In the genomic region with DNA sequence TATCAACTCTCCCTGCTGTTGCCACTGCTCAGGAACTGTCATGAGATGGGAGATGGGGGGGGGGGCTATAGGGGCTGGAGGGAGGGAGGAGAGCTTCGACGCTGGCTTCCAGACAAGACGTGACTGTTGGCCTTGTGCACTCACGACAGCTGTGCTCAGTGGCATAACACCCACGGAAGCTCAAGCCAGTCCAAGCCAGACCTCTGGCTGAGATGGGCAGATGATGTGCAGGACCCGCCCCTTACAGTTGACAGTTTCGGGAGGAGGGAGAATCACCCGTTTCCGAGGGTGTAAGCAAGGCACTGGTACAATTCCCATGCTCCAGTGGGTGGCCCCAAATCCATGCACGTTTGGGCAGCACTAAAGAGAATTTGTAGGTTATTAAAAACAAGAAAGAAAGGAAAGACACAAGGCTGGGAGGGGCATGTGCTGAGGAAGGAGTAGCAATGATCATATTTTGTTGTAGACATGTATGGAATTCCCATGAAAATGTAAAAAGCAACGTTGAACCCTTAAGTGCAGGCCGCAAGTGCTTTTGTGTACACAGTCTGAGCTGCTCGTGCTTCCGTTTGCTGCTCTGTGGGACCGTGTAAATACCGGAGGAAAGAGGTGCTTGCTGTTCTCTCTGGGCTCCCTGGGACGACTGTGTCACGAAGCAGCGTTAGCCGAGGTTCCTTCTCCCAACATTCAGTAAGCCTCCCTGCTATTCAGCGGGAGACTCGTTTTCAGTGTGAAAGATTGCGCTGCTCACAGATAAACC, we compare ENCODE assay signal across 14 mouse cellular contexts.
A peak's percentile ranks its signal among the peaks of the same experiment; 100 is the strongest.
DNase-seq lines count a peak whose midpoint lies in the region; ATAC-seq lines count a peak whose summit lies in the region.
"Had no signal": no experiment of that assay in that cellular context is flagged by ENCODE, and none has a peak within 500 bp of the region (broad histone marks: within the 10 kb centered on the region; RNA-seq: fewer than 3 reads in every experiment).

No protein-coding gene starts in this region.

- no peak for ATAC-seq in embryonic facial prominence, embryonic 13.5 days (ENCODE audit: insufficient number of reproducible peaks, insufficient read depth, low FRiP score, low TSS enrichment, low read depth)
- peak; percentile 79 for ATAC-seq in liver, embryonic 16.5 days (ENCODE audit: low read depth)
- no peak for ATAC-seq in liver, embryonic 11.5 days (replicated peaks; ENCODE audit: low FRiP score)
- ATAC-seq in lung, embryonic 16.5 days (ENCODE audit: low read depth) = peak; percentile 94
- ATAC-seq in stomach, embryonic 14.5 days (ENCODE audit: insufficient number of reproducible peaks, insufficient read depth, low FRiP score, low read depth) = 0 out of 2 replicates have a peak, but pooled peaks have one; percentile 62

- no peak overlapping the region for H3K4me2 ChIP-seq in embryonic facial prominence, embryonic 13.5 days
- no peak overlapping the region for H3K4me2 ChIP-seq in liver, embryonic 16.5 days (ENCODE audit: low read depth, low read length)
- no peak overlapping the region for H3K4me2 ChIP-seq in liver, embryonic 11.5 days
- H3K4me2 ChIP-seq in lung, embryonic 16.5 days (ENCODE audit: low read depth, low read length) = peak overlapping the region; percentile 34
- H3K4me2 ChIP-seq in stomach, embryonic 14.5 days (replicated peaks; ENCODE audit: low read depth, low read length) = no peak overlapping the region
- H3K4me2 ChIP-seq: forebrain, embryonic 12.5 days; liver, embryonic 13.5 days had no signal

- no peak overlapping the region for H3K4me3 ChIP-seq in embryonic facial prominence, embryonic 13.5 days
- H3K4me3 ChIP-seq in embryonic facial prominence, embryonic 10.5 days = no peak overlapping the region
- no peak overlapping the region for H3K4me3 ChIP-seq in liver, embryonic 16.5 days (ENCODE audit: low read depth, low read length)
- H3K4me3 ChIP-seq in liver, embryonic 11.5 days (ENCODE audit: low read depth, low read length) = no peak overlapping the region
- H3K4me3 ChIP-seq in lung, embryonic 16.5 days (ENCODE audit: low read length) = no peak overlapping the region
- no peak overlapping the region for H3K4me3 ChIP-seq in stomach, embryonic 14.5 days (ENCODE audit: low read depth, low read length)
- H3K4me3 ChIP-seq: forebrain, embryonic 12.5 days; liver, embryonic 13.5 days had no signal

- H3K9ac ChIP-seq in embryonic facial prominence, embryonic 13.5 days = no peak overlapping the region
- H3K9ac ChIP-seq in liver, embryonic 16.5 days (ENCODE audit: low read depth, low read length) = no peak overlapping the region
- H3K9ac ChIP-seq in liver, embryonic 11.5 days (ENCODE audit: low read depth, low read length) = no peak overlapping the region
- H3K9ac ChIP-seq in lung, embryonic 16.5 days (ENCODE audit: low read length) = peak overlapping the region; percentile 52
- no peak overlapping the region for H3K9ac ChIP-seq in stomach, embryonic 14.5 days (replicated peaks; ENCODE audit: low read depth, low read length)
- H3K9ac ChIP-seq: forebrain, embryonic 12.5 days; liver, embryonic 13.5 days had no signal

- H3K27me3 ChIP-seq in embryonic facial prominence, embryonic 13.5 days = no peaks in the 10 kb centered on the region
- H3K27me3 ChIP-seq in embryonic facial prominence, embryonic 10.5 days (replicated peaks; ENCODE audit: low read depth, poor library complexity, severe bottlenecking) = no peaks in the 10 kb centered on the region
- H3K27me3 ChIP-seq in liver, embryonic 16.5 days (ENCODE audit: control insufficient read depth, insufficient read depth, low read depth, low read length) = no peaks in the 10 kb centered on the region
- no peaks in the 10 kb centered on the region for H3K27me3 ChIP-seq in liver, embryonic 11.5 days (replicated peaks; ENCODE audit: control insufficient read depth, insufficient read depth, low read length)
- no peaks in the 10 kb centered on the region for H3K27me3 ChIP-seq in lung, embryonic 16.5 days (ENCODE audit: control insufficient read depth, insufficient read depth, low read depth, low read length)
- no peaks in the 10 kb centered on the region for H3K27me3 ChIP-seq in stomach, embryonic 14.5 days (ENCODE audit: control insufficient read depth, insufficient read depth, low read length)
- H3K27me3 ChIP-seq: forebrain, embryonic 12.5 days; liver, embryonic 13.5 days had no signal

- peaks cover 9% of the 10 kb centered on the region; the same call in 1 of the 2 replicates for H3K4me1 ChIP-seq in embryonic facial prominence, embryonic 13.5 days
- peaks cover 6% of the 10 kb centered on the region; the same call in 1 of the 2 replicates for H3K4me1 ChIP-seq in embryonic facial prominence, embryonic 10.5 days
- H3K4me1 ChIP-seq in liver, embryonic 16.5 days (ENCODE audit: control insufficient read depth, low read depth, low read length) = no peaks in the 10 kb centered on the region
- H3K4me1 ChIP-seq in liver, embryonic 11.5 days (replicated peaks; ENCODE audit: control insufficient read depth, insufficient read depth, low read length) = peaks cover 4% of the 10 kb centered on the region; the same call in 1 of the 2 replicates
- peaks cover 21% of the 10 kb centered on the region for H3K4me1 ChIP-seq in lung, embryonic 16.5 days (replicated peaks; ENCODE audit: control insufficient read depth, insufficient read depth, low read length)
- peaks cover 5% of the 10 kb centered on the region; the same call in 1 of the 2 replicates for H3K4me1 ChIP-seq in stomach, embryonic 14.5 days (ENCODE audit: control insufficient read depth, insufficient read depth, low read length)

- H3K27ac ChIP-seq in embryonic facial prominence, embryonic 13.5 days = 0 out of 2 replicates have a peak overlapping the region, but pooled peaks have one; percentile 2
- no peak overlapping the region for H3K27ac ChIP-seq in embryonic facial prominence, embryonic 10.5 days (replicated peaks)
- 0 out of 2 replicates have a peak overlapping the region, but pooled peaks have one; percentile 17 for H3K27ac ChIP-seq in liver, embryonic 16.5 days (ENCODE audit: low read length)
- H3K27ac ChIP-seq in liver, embryonic 11.5 days (ENCODE audit: low read depth, low read length) = no peak overlapping the region
- H3K27ac ChIP-seq in lung, embryonic 16.5 days (ENCODE audit: low read length) = peak overlapping the region; percentile 96
- 0 out of 2 replicates have a peak overlapping the region, but pooled peaks have one; percentile 6 for H3K27ac ChIP-seq in stomach, embryonic 14.5 days (ENCODE audit: low read length)
- H3K27ac ChIP-seq: forebrain, embryonic 12.5 days; liver, embryonic 13.5 days had no signal

- no peak for DNase-seq in embryonic facial prominence, embryonic 10.5 days (ENCODE audit: low spot score)
- no peak for DNase-seq in liver, embryonic 11.5 days (ENCODE audit: low spot score)
- no peak for DNase-seq in adrenal gland, postnatal 10 days
- DNase-seq in thymus, postnatal 0 days (ENCODE audit: low spot score) = no peak
- DNase-seq: cerebellum, adult 2 months; gastrocnemius, postnatal 36 days; heart, postnatal 10 days; layer of hippocampus, adult 9-11 months; liver, embryonic 13.5 days had no signal

- no peaks in the 10 kb centered on the region for H3K9me3 ChIP-seq in embryonic facial prominence, embryonic 13.5 days
- no peaks in the 10 kb centered on the region for H3K9me3 ChIP-seq in embryonic facial prominence, embryonic 10.5 days
- no peaks in the 10 kb centered on the region for H3K9me3 ChIP-seq in liver, embryonic 16.5 days (replicated peaks; ENCODE audit: control insufficient read depth, low read length)
- no peaks in the 10 kb centered on the region for H3K9me3 ChIP-seq in liver, embryonic 11.5 days (ENCODE audit: control insufficient read depth, low read length)
- no peaks in the 10 kb centered on the region for H3K9me3 ChIP-seq in lung, embryonic 16.5 days (ENCODE audit: control insufficient read depth, low read length)
- no peaks in the 10 kb centered on the region for H3K9me3 ChIP-seq in stomach, embryonic 14.5 days (ENCODE audit: control insufficient read depth, low read depth, low read length)
- H3K9me3 ChIP-seq: forebrain, embryonic 12.5 days; liver, embryonic 13.5 days had no signal

- H3K36me3 ChIP-seq in embryonic facial prominence, embryonic 13.5 days = no peaks in the 10 kb centered on the region
- H3K36me3 ChIP-seq in embryonic facial prominence, embryonic 10.5 days (replicated peaks) = no peaks in the 10 kb centered on the region
- no peaks in the 10 kb centered on the region for H3K36me3 ChIP-seq in liver, embryonic 16.5 days (ENCODE audit: control insufficient read depth, insufficient read depth)
- H3K36me3 ChIP-seq in liver, embryonic 11.5 days (ENCODE audit: control insufficient read depth, insufficient read depth, low read length) = no peaks in the 10 kb centered on the region
- H3K36me3 ChIP-seq in lung, embryonic 16.5 days (ENCODE audit: control insufficient read depth, insufficient read depth, low read length) = no peaks in the 10 kb centered on the region
- H3K36me3 ChIP-seq in stomach, embryonic 14.5 days (ENCODE audit: control insufficient read depth, insufficient read depth, low read length) = no peaks in the 10 kb centered on the region
- H3K36me3 ChIP-seq: forebrain, embryonic 12.5 days; liver, embryonic 13.5 days had no signal

- 79% methylated on average over 23 of the region's 23 CpGs for WGBS in embryonic facial prominence, embryonic 13.5 days
- WGBS in embryonic facial prominence, embryonic 10.5 days = 84% methylated on average over 23 of the region's 23 CpGs
- WGBS in liver, embryonic 16.5 days (ENCODE audit: insufficient replicate concordance) = 65% methylated on average over 23 of the region's 23 CpGs
- WGBS in liver, embryonic 11.5 days = 68% methylated on average over 23 of the region's 23 CpGs
- 30% methylated on average over 23 of the region's 23 CpGs for WGBS in lung, embryonic 16.5 days
- WGBS in stomach, embryonic 14.5 days = 48% methylated on average over 23 of the region's 23 CpGs

Comparison
In these comparisons a context has a peak if more than half of its experiments do, and no peak if none do; other contexts are left out.
1. ATAC-seq: peak in liver, embryonic 16.5 days (single experiment), lung, embryonic 16.5 days (single experiment) and stomach, embryonic 14.5 days (single experiment); none in embryonic facial prominence, embryonic 13.5 days (single experiment) and liver, embryonic 11.5 days (single experiment).
2. H3K27ac ChIP-seq: peak in embryonic facial prominence, embryonic 13.5 days (single experiment), liver, embryonic 16.5 days (single experiment), lung, embryonic 16.5 days (single experiment) and stomach, embryonic 14.5 days (single experiment); none in embryonic facial prominence, embryonic 10.5 days (single experiment) and liver, embryonic 11.5 days (single experiment).